Mouse (Mus musculus): Measurements from ENCODE around the gene Tjp3. TPM values are rescaled to one million over a fixed set of nuclear protein-coding genes. Genes with fewer than 3 reads are reported as not detected.
"Not testable (repeated sequence)": the region's sequence is repeated elsewhere in the genome, so short reads cannot be mapped to it uniquely, and the experiment has no call there.

Gene Tjp3
- total RNA-seq, 2 experiments from 2014 or later, result 0.14 to 0.37 TPM

DNA sequence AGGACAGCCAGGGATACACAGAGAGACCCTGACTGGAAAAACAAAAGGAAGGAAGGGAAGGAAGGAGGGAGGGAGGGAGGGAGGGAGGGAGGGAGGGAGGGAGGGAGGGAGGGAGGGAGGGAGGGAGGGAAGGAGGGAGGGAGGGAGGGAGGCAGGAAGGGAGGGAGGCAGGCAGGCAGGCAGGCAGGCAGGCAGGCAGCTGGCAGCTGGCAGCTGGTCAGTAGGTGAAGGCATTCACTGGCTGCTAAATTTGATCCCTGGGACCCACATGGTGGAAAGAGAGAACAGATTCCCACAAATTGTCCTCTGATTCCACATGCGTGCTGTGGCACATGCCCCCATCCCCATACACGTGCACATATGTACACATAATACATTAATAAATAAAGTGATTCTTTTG is 52.8 kb downstream of the Tjp3 start:
- no peak for DNase-seq

DNA sequence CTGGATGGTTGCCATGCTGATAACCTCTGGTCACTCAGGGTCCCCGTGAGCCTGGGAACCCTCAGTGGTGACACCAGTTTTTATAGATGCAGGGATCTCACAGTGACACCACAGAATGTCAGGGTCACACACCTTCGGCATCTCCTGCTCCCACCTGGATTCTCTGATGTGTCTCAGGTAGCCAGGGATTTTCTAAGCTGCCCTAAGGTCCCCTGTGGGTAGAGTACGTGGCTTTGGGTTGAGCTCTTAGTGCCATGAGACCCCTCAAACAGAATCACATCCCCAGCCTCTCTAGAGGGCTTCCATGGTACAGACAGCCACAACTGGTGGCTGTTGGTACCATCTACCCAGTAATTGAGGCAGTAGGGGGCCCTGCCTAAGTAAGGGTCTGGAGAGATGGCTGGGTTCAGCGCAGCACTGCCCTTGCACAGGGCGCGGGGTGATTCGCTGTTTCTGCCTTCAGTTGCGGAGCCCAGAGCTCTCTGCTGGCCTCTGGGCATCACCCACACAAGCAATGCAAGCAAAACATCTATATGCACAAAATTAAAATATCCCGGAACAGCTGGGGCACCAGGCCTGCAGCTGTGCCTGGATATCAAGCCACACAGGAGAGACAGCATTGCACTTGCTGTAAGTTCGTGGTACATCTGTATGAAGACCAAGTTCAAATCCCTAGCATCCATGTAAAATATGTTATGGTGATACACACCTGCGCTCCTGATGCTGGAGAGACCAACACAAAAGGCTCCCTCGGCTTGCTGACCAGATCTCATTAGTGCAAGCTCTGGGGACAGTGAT is 54.7 kb downstream of the Tjp3 start:
- DNase-seq, result no peak
- intact Hi-C loops (cut with DNase I), result no loop called here

More for the DNA sequence above, 52.8 kb downstream of the Tjp3 start:
- intact Hi-C loops (cut with DNase I), result no loop called here

DNA sequence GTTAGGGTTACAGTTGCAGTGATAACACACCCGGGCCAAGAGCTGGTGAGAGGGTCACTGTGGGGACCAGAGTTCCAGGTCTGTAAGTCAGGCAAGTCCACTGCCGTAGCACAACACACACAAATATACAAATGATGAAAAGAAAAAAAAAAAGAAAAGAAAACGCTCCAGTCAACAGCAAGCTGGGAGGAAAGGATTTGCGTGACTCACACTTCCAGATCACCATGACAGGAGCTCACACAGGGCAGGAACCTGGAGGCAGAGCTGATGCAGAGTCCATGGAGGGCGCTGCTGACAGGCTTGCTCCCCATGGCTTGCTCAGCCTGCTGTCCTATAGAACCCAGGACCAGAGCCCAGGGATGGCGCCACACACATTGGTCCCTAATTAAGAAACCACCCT is 57.2 kb downstream of the Tjp3 start:
- intact Hi-C loops (cut with DNase I), result no loop called here
- DNase-seq, result no peak

DNA sequence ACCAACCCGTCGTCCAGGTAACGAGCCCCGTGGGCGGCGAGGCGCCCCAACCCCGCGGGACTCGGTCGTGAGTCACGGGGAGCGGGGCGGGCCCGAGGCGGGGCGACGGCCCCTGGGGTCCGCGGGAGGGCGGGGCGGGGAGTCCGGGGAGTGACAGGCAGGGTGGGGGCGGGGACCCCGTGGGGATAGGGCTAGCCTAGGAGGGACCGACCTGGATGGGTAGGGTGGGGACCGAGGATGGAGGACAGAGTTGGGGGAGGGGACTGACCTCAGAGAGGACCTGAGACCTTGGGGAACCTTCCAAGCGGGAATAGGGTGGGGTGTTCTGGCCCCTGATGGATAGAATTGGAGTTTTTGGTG is 58.2 kb downstream of the Tjp3 start:
- DNase-seq, result no peak
- intact Hi-C loops (cut with DNase I), result no loop called here

DNA sequence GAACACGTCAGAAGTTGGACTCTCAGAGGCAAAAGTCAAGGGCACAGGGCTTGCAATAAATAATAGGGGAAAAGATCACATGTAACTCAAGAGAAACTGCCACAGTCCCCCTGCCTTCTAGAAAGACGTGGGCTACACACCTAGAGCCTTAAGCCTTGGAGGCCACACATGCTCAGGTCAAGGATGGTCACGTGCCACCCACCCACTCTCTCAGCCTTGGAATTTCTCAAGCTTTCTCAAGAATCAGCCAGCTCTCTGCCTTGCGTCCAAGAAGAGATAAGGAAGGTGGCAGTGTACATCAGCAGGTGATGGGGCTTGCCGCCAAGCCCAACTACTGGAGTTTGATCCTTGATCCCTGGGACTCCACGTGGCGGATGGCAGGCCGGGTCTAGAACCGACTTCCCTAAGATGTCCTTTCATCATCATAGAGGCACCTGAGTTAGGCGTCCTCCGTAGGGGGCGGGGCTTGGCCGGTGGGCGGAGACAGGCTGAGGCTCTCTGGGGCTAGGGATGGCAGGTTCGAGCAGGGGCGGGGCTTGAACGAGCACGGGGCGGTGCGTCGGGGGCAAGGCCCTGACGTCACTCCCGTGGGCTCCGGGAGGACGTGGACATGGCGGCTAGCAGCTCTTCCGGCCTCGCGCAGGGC is 58.7 kb downstream of the Tjp3 start, which contains the start of gene Zfr2:
Zfr2 (plus strand) TSS at position 576 of the 646 bp plus-strand sequence.
- intact Hi-C loops (cut with DNase I), result no loop called here
- peak; percentile 86 to 89 for DNase-seq

- no peak for DNase-seq
- intact Hi-C loops (cut with DNase I), result no loop called here
Observed at GRCm38 (mm10) chr10:81231436-81231835, 59.9 kb downstream of the Tjp3 start.

DNA sequence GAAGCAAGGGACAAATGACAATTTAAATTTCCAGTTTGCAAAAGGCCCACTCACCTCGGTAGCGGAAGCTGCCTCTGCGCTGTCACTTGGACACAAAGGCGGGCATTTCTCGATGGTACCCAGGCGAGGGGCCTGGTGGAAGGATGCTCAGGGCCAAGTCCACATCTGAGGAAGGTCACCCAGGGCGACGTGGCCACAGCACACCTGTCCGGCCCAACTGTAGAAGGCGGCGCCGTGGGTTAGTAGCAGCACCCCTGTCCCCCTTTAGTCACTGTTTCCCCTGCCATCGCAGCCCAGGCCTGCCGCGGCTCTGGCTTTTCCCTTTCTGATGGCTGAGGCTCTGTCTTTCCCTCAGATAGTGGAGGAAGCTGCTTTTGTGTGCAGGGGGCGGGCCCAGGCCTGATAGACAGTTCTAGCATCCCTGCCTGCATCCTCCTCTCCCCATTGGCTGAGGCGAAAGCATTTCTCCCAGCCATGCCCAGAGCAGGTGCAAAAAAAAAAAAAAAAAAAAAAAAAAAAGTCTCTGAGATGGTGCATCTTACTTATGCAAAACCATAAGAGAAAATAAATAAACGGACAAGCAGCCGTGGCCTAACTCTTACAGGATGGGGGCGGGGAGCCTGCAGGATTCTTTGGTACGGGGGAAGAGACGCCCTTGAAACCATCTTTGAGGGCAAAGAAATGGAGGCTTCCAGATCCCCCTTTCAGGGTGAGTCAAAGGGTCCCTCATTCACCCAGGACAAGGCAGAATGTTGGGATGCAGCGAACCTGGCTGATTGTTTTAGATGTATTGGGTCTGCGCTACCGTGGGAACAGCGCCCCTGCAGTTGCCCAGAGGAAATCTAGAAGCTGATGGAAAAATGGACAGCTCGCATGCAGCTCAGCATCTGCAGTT is 60.7 kb downstream of the Tjp3 start, which contains the start of gene Atcay:
Atcay (minus strand) TSS at position 396 of the 895 bp plus-strand sequence.
- intact Hi-C loops (cut with DNase I), result no loop called here

DNA sequence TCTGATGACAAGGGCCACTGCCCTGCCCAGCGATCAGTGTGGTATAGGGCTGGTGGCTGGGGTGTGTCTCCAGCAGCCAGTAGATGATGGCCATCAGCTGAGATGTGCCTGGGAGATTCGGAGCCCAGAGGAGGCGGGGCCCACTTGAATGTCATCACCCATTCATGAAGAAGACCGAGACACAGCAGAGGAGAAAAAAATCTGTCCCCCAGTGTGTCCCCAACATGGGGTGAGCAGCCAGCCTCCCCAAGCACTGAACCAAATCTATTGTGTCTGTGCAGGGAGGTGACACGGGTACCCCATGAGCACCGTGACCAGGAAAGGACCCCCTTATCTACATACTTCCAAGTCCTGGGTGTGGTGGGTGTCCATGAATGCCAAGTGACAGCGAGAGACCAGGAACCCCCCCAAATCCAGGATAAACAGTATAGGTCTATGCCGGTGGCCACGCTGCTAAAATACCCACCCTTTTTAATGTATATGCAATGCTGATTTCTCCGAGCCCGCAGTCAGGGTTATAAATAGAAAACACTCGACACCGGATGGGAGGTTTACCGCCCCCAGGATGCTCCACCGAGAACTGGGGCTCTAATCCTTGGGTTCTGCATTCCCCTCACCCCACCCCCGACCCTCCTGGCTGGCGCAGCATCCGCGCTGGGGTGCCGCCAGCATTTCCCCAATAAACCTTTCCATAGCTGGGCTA is 61.5 kb downstream of the Tjp3 start:
- intact Hi-C loops (cut with DNase I), result no loop called here
- no peak for DNase-seq

More for the DNA sequence above, 60.7 kb downstream of the Tjp3 start, which contains the start of gene Atcay:
- DNase-seq, result peak in 1 of 2 experiments; percentile 31

GRCm38 (mm10) chr10:81223731-81224130 is 67.7 kb downstream of the Tjp3 start:
- intact Hi-C loops (cut with DNase I), result not testable (repeated sequence)

More at GRCm38 (mm10) chr10:81223731-81224130, 67.7 kb downstream of the Tjp3 start:
- DNase-seq, result not testable (repeated sequence)

Small RNA genes within 50 kb of the gene (microRNA-seq; reads per million reads assigned to microRNA genes)
- 12.3 to 24.7 reads per million in 2 experiments for gene Mir3057

Other genes starting within 250 kb of the Tjp3 start
- 100 to 1,000 TPM; 103 to 106 TPM for gene Sgta, start 231.4 kb downstream of the Tjp3 start, total RNA-seq (2021)
- gene Thop1, start 221.5 kb downstream of the Tjp3 start, total RNA-seq (2021), result 10 to 100 TPM; 11.5 to 14.9 TPM
- gene Creb3l3, start 192.7 kb downstream of the Tjp3 start, total RNA-seq (2021), result 1 to 10 TPM; 1.2 to 2.4 TPM
- 100 to 1,000 TPM; 129 to 131 TPM for gene Map2k2, start 185.7 kb downstream of the Tjp3 start, total RNA-seq (2021)
- gene Zbtb7a, start 156.4 kb downstream of the Tjp3 start, total RNA-seq (2021), result 10 to 100 TPM; 43.7 to 48.0 TPM
- 10 to 100 TPM; 14.7 to 17.8 TPM for gene Pias4, start 123.7 kb downstream of the Tjp3 start, total RNA-seq (2021)
- 1,000 to 10,000 TPM; 1,333 to 1,385 TPM for gene Eef2, start 115.0 kb downstream of the Tjp3 start, total RNA-seq (2021)
- gene Dapk3, start 108.6 kb downstream of the Tjp3 start, total RNA-seq (2021), result 10 to 100 TPM; 33.3 to 39.1 TPM
- gene 4930442H23Rik, start 107.7 kb downstream of the Tjp3 start, total RNA-seq (2021), result not detected
- 10 to 100 TPM; 11.6 to 16.5 TPM for gene Nmrk2, start 89.5 kb downstream of the Tjp3 start, total RNA-seq (2021)
- under 1 TPM; 0.24 to 0.30 TPM for gene Atcay, start 60.7 kb downstream of the Tjp3 start, total RNA-seq (2021)
- gene Zfr2, start 58.4 kb downstream of the Tjp3 start, total RNA-seq (2021), result 1 to 10 TPM; 3.8 TPM
- gene Matk, start 38.6 kb downstream of the Tjp3 start, total RNA-seq (2021), result under 1 TPM; 0.27 to 0.38 TPM
- 100 to 1,000 TPM in 1 of 2 experiments, 10 to 100 TPM in 1; 93.4 to 108 TPM for gene Mrpl54, start 24.6 kb downstream of the Tjp3 start, total RNA-seq (2021)
- gene Apba3, start 24.6 kb downstream of the Tjp3 start, total RNA-seq (2021), result 10 to 100 TPM; 66.5 to 68.3 TPM
- gene Pip5k1c, start 1.4 kb upstream of the Tjp3 start, total RNA-seq (2021), result 10 to 100 TPM; 43.2 to 46.4 TPM
- 10 to 100 TPM; 21.0 to 23.6 TPM for gene Cactin, start 29.5 kb upstream of the Tjp3 start, total RNA-seq (2021)
- gene Tbxa2r, start 37.1 kb upstream of the Tjp3 start, total RNA-seq (2021), result 1 to 10 TPM; 7.7 to 8.5 TPM
- 1 to 10 TPM; 4.8 to 6.1 TPM for gene Gipc3, start 51.7 kb upstream of the Tjp3 start, total RNA-seq (2021)
- gene Hmg20b, start 58.9 kb upstream of the Tjp3 start, total RNA-seq (2021), result 100 to 1,000 TPM in 1 of 2 experiments, 10 to 100 TPM in 1; 88.1 to 105 TPM
- 10 to 100 TPM; 11.6 to 14.4 TPM for gene Mfsd12, start 65.9 kb upstream of the Tjp3 start, total RNA-seq (2021)
- gene 4930404N11Rik, start 74.2 kb upstream of the Tjp3 start, total RNA-seq (2021), result 1 to 10 TPM in 1 of 2 experiments, under 1 TPM in 1; 0.42 to 1.1 TPM
- gene Fzr1, start 86.9 kb upstream of the Tjp3 start, total RNA-seq (2021), result 10 to 100 TPM; 39.7 to 41.2 TPM
- gene Dohh, start 92.8 kb upstream of the Tjp3 start, total RNA-seq (2021), result 10 to 100 TPM; 53.2 to 57.5 TPM
- gene Gm48551, start 92.9 kb upstream of the Tjp3 start, total RNA-seq (2021), result under 1 TPM; 0.74 to 0.87 TPM
- gene Gm48552, start 97.4 kb upstream of the Tjp3 start, total RNA-seq (2021), result under 1 TPM; 0.77 to 0.98 TPM
- 1 to 10 TPM; 1.3 to 2.2 TPM for gene Smim24, start 101.5 kb upstream of the Tjp3 start, total RNA-seq (2021)
- 100 to 1,000 TPM; 139 to 163 TPM for gene Nfic, start 164.1 kb upstream of the Tjp3 start, total RNA-seq (2021)
- gene Celf5, start 191.1 kb upstream of the Tjp3 start, total RNA-seq (2021), result under 1 TPM; 0.32 to 0.48 TPM
- gene Ncln, start 204.8 kb upstream of the Tjp3 start, total RNA-seq (2021), result 10 to 100 TPM; 64.0 to 65.0 TPM
- gene S1pr4, start 208.6 kb upstream of the Tjp3 start, total RNA-seq (2021), result under 1 TPM; 0.86 to 0.87 TPM
- under 1 TPM; 0.60 to 0.74 TPM for gene Gna15, start 232.6 kb upstream of the Tjp3 start, total RNA-seq (2021)